Mouse (Mus musculus) limb, embryonic 13.5 days (tissue): ENCODE measurements around the gene Map4k4. TPM values are rescaled to one million over a fixed set of nuclear protein-coding genes. Genes with fewer than 3 reads are reported as not detected.

Experiments used
- ATAC-seq: fragments of 200-750 bp; cut with Nextera tagmentation; 2 replicates; pipeline ENCODE4 v1.8.0; 2017; ENCODE audit warnings: low read depth, moderate number of reproducible peaks, moderate TSS enrichment; ENCODE audit not compliant: low FRiP score
- H3K27ac ChIP-seq: fragments of 300-500 bp; sonication (generic); 2 replicates; pipeline ENCODE4 v1.5.1; 2015; ENCODE audit warnings: inconsistent platforms, mild to moderate bottlenecking, moderate library complexity
- H3K27me3 ChIP-seq: fragments of 300-500 bp; sonication (generic); 2 replicates; pipeline ENCODE4 v1.6.1; 2015; ENCODE audit warnings: mild to moderate bottlenecking, inconsistent platforms
- H3K36me3 ChIP-seq: fragments of 300-500 bp; sonication (generic); 2 replicates; pipeline ENCODE4 v1.6.1; 2015; ENCODE audit warnings: inconsistent platforms, mild to moderate bottlenecking, moderate library complexity
- H3K4me1 ChIP-seq: fragments of 300-500 bp; sonication (generic); 2 replicates; pipeline ENCODE4 v1.6.1; 2015; ENCODE audit warnings: inconsistent platforms
- H3K4me2 ChIP-seq: fragments of 300-500 bp; sonication (generic); replicated peaks from 2 replicates; pipeline ENCODE4 v1.6.1; 2015; ENCODE audit warnings: inconsistent platforms, mild to moderate bottlenecking, moderate library complexity
- H3K4me3 ChIP-seq: fragments of 300-500 bp; sonication (generic); 2 replicates; pipeline ENCODE4 v1.5.1; 2015; ENCODE audit warnings: moderate library complexity, mild to moderate bottlenecking, inconsistent platforms
- H3K9ac ChIP-seq: fragments of 300-500 bp; sonication (generic); 2 replicates; pipeline ENCODE4 v1.6.1; 2015; ENCODE audit warnings: mild to moderate bottlenecking, inconsistent platforms
- H3K9me3 ChIP-seq: fragments of 300-500 bp; sonication (generic); 2 replicates; pipeline ENCODE4 v1.6.1; 2016; ENCODE audit warnings: inconsistent platforms
- WGBS: fragments of 180-500 bp; shearing (Covaris S2); methylation state at CpG from one replicate; pipeline ENCODE4 v1.1.7; 2015; 5-methylcytosine and 5-hydroxymethylcytosine counted together
- polyA plus RNA-seq: library from polyadenylated mRNA; unstranded; fragments of >200 nt; fragmentation: Nextera tagmentation; extraction: Ambion mirVana; gene quantifications from 2 replicates; pipeline ENCODE4 v1.2.1, GENCODE M21; 2015

Map4k4 gene
- polyA plus RNA-seq, 1 experiment from 2014 or later: 49.3 TPM

- WGBS: 96% methylated on average over 6 of the region's 6 CpGs
- Histone ChIP-seq H3K9me3 (no peaks in the 10 kb centered on the region), H3K9ac (no peak overlapping the region), H3K27me3 (no peaks in the 10 kb centered on the region), H3K4me1 (no peaks in the 10 kb centered on the region), H3K27ac (no peak overlapping the region), H3K4me3 (no peak overlapping the region), H3K4me2 (no peak overlapping the region), H3K36me3 (no peaks in the 10 kb centered on the region)
- ATAC-seq: no peak
These were observed 137.1 kb downstream of the Map4k4 start for GRCm38 (mm10) chr1:40037831-40038230.

GRCm38 (mm10) chr1:40045686-40046085 is 145.0 kb downstream of the Map4k4 start:
- Histone ChIP-seq H3K4me2 (no peak overlapping the region), H3K9me3 (no peaks in the 10 kb centered on the region), H3K36me3 (no peaks in the 10 kb centered on the region), H3K4me1 (no peaks in the 10 kb centered on the region), H3K27ac (no peak overlapping the region), H3K4me3 (no peak overlapping the region), H3K27me3 (no peaks in the 10 kb centered on the region), H3K9ac (no peak overlapping the region)
- WGBS: 84% methylated on average over 6 of the region's 6 CpGs
- no peak for ATAC-seq

GRCm38 (mm10) chr1:40046600-40046999 is 145.9 kb downstream of the Map4k4 start:
- H3K36me3 ChIP-seq: no peaks in the 10 kb centered on the region
- no peaks in the 10 kb centered on the region for H3K9me3 ChIP-seq
- H3K4me2 ChIP-seq: no peak overlapping the region
- WGBS: 80% methylated on average over 5 of the region's 5 CpGs
- H3K27me3 ChIP-seq: no peaks in the 10 kb centered on the region
- H3K27ac ChIP-seq: no peak overlapping the region
- H3K4me3 ChIP-seq: no peak overlapping the region
- H3K9ac ChIP-seq: no peak overlapping the region
- no peaks in the 10 kb centered on the region for H3K4me1 ChIP-seq
- no peak for ATAC-seq

- 93% methylated on average over 6 of the region's 6 CpGs for WGBS
- H3K36me3 ChIP-seq: no peaks in the 10 kb centered on the region
- no peaks in the 10 kb centered on the region for H3K4me1 ChIP-seq
- no peak overlapping the region for H3K9ac ChIP-seq
- no peak overlapping the region for H3K4me3 ChIP-seq
- no peak overlapping the region for H3K27ac ChIP-seq
- no peak for ATAC-seq
- H3K9me3 ChIP-seq: no peaks in the 10 kb centered on the region
- H3K27me3 ChIP-seq: no peaks in the 10 kb centered on the region
- H3K4me2 ChIP-seq: no peak overlapping the region
These were observed 150.4 kb downstream of the Map4k4 start for GRCm38 (mm10) chr1:40051157-40051556.

- ATAC-seq: no peak
- no peak overlapping the region for H3K27ac ChIP-seq
These were observed 151.4 kb downstream of the Map4k4 start for GRCm38 (mm10) chr1:40052156-40052555.

GRCm38 (mm10) chr1:40053071-40053470 is 152.4 kb downstream of the Map4k4 start:
- Histone ChIP-seq H3K4me3 (no peak overlapping the region), H3K36me3 (no peaks in the 10 kb centered on the region), H3K9me3 (no peaks in the 10 kb centered on the region), H3K9ac (no peak overlapping the region), H3K27me3 (no peaks in the 10 kb centered on the region), H3K4me2 (no peak overlapping the region), H3K27ac (no peak overlapping the region), H3K4me1 (no peaks in the 10 kb centered on the region)
- no peak for ATAC-seq
- WGBS: 82% methylated on average over 5 of the region's 5 CpGs

More at GRCm38 (mm10) chr1:40052156-40052555, 151.4 kb downstream of the Map4k4 start:
- H3K4me1 ChIP-seq: no peaks in the 10 kb centered on the region
- no peak overlapping the region for H3K4me2 ChIP-seq
- no peaks in the 10 kb centered on the region for H3K36me3 ChIP-seq
- WGBS: 47% methylated on average over 8 of the region's 8 CpGs
- H3K4me3 ChIP-seq: no peak overlapping the region
- no peaks in the 10 kb centered on the region for H3K9me3 ChIP-seq
- no peak overlapping the region for H3K9ac ChIP-seq
- H3K27me3 ChIP-seq: no peaks in the 10 kb centered on the region

GRCm38 (mm10) chr1:40055051-40055450 is 154.3 kb downstream of the Map4k4 start:
- 90% methylated on average over 7 of the region's 7 CpGs for WGBS

GRCm38 (mm10) chr1:40055963-40056362 is 155.2 kb downstream of the Map4k4 start:
- H3K27me3 ChIP-seq: peaks cover 4% of the 10 kb centered on the region; the same call in 1 of the 2 replicates
- H3K9ac ChIP-seq: no peak overlapping the region
- H3K4me2 ChIP-seq: no peak overlapping the region
- 90% methylated on average over 5 of the region's 5 CpGs for WGBS
- H3K27ac ChIP-seq: no peak overlapping the region
- no peaks in the 10 kb centered on the region for H3K9me3 ChIP-seq
- no peaks in the 10 kb centered on the region for H3K36me3 ChIP-seq
- ATAC-seq: no peak
- H3K4me1 ChIP-seq: no peaks in the 10 kb centered on the region
- H3K4me3 ChIP-seq: no peak overlapping the region

More at GRCm38 (mm10) chr1:40055051-40055450, 154.3 kb downstream of the Map4k4 start:
- Histone ChIP-seq H3K4me1 (no peaks in the 10 kb centered on the region), H3K27ac (no peak overlapping the region), H3K36me3 (no peaks in the 10 kb centered on the region), H3K9ac (no peak overlapping the region), H3K27me3 (peaks cover 4% of the 10 kb centered on the region; the same call in 1 of the 2 replicates), H3K9me3 (no peaks in the 10 kb centered on the region), H3K4me3 (no peak overlapping the region), H3K4me2 (no peak overlapping the region)
- no peak for ATAC-seq

GRCm38 (mm10) chr1:40057351-40057750 is 156.6 kb downstream of the Map4k4 start:
- Histone ChIP-seq H3K4me3 (no peak overlapping the region), H3K9me3 (no peaks in the 10 kb centered on the region), H3K9ac (no peak overlapping the region), H3K36me3 (no peaks in the 10 kb centered on the region), H3K27ac (no peak overlapping the region), H3K4me2 (no peak overlapping the region), H3K4me1 (no peaks in the 10 kb centered on the region), H3K27me3 (peaks cover 4% of the 10 kb centered on the region; the same call in 1 of the 2 replicates)
- WGBS: 69% methylated on average over 5 of the region's 5 CpGs
- ATAC-seq: no peak

GRCm38 (mm10) chr1:40058013-40058412 is 157.3 kb downstream of the Map4k4 start:
- H3K4me3 ChIP-seq: no peak overlapping the region
- H3K9me3 ChIP-seq: no peaks in the 10 kb centered on the region
- no peaks in the 10 kb centered on the region for H3K4me1 ChIP-seq
- no peak overlapping the region for H3K4me2 ChIP-seq
- peaks cover 4% of the 10 kb centered on the region; the same call in 1 of the 2 replicates for H3K27me3 ChIP-seq
- ATAC-seq: no peak
- H3K36me3 ChIP-seq: no peaks in the 10 kb centered on the region
- no peak overlapping the region for H3K27ac ChIP-seq
- H3K9ac ChIP-seq: no peak overlapping the region
- 59% methylated on average over 11 of the region's 11 CpGs for WGBS

GRCm38 (mm10) chr1:40059122-40059774 is 158.5 kb downstream of the Map4k4 start:
- ATAC-seq: no peak
- Histone ChIP-seq H3K9ac (0 out of 2 replicates have a peak overlapping the region, but pooled peaks have one; percentile 5), H3K4me3 (no peak overlapping the region), H3K9me3 (no peaks in the 10 kb centered on the region), H3K36me3 (no peaks in the 10 kb centered on the region), H3K27ac (no peak overlapping the region), H3K4me2 (no peak overlapping the region), H3K27me3 (peaks cover 4% of the 10 kb centered on the region; the same call in 1 of the 2 replicates), H3K4me1 (no peaks in the 10 kb centered on the region)
- 68% methylated on average over 4 of the region's 4 CpGs for WGBS

- Histone ChIP-seq H3K9me3 (no peaks in the 10 kb centered on the region), H3K4me3 (no peak overlapping the region), H3K27ac (no peak overlapping the region), H3K27me3 (peaks cover 4% of the 10 kb centered on the region; the same call in 1 of the 2 replicates), H3K4me2 (no peak overlapping the region), H3K36me3 (no peaks in the 10 kb centered on the region), H3K9ac (no peak overlapping the region), H3K4me1 (no peaks in the 10 kb centered on the region)
- 82% methylated on average over 9 of the region's 9 CpGs for WGBS
- ATAC-seq: no peak
These were observed 160.6 kb downstream of the Map4k4 start for GRCm38 (mm10) chr1:40061359-40061758.

- Histone ChIP-seq H3K9ac (no peak overlapping the region), H3K36me3 (no peaks in the 10 kb centered on the region), H3K4me2 (no peak overlapping the region), H3K4me1 (no peaks in the 10 kb centered on the region), H3K9me3 (no peaks in the 10 kb centered on the region), H3K4me3 (no peak overlapping the region), H3K27ac (no peak overlapping the region), H3K27me3 (peaks cover 4% of the 10 kb centered on the region; the same call in 1 of the 2 replicates)
- WGBS: 77% methylated on average over 4 of the region's 4 CpGs
- no peak for ATAC-seq
These were observed 162.7 kb downstream of the Map4k4 start for GRCm38 (mm10) chr1:40063409-40063808.
